In the genomic region with DNA sequence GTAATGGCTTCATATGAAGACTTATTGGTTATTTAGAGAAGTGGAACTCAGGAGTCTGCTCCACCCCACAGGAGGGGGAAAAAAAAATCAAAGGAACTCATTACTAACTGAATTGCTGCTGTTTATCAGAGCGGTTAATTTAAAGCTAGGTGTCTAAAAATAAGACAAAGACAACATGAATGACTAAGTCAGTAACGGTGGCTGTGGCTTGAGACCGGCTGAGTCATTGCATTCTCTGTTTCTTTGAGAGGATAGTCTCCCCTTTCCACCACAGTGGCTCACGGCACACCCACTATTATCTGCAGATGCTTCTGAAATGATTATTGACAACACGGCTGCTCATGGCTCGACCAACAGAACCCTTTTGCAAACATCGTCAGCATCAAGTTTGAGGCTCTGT, we compare ENCODE assay signal across 11 mouse cellular contexts.
A peak's percentile ranks its signal among the peaks of the same experiment; 100 is the strongest.
DNase-seq lines count a peak whose midpoint lies in the region; ATAC-seq and TF ChIP-seq lines count a peak whose summit lies in the region.
"Had no signal": no experiment of that assay in that cellular context is flagged by ENCODE, and none has a peak within 500 bp of the region (broad histone marks: within the 10 kb centered on the region; RNA-seq: fewer than 3 reads in every experiment).

No protein-coding gene starts in this region.

- no peaks in the 10 kb centered on the region for H3K27me3 ChIP-seq in liver, embryonic 13.5 days
- H3K27me3 ChIP-seq in splenic B cell, adult 2 months (ENCODE audit: control insufficient read depth, insufficient read depth, low read length, poor library complexity, severe bottlenecking): no peaks in the 10 kb centered on the region
- no peaks in the 10 kb centered on the region for H3K27me3 ChIP-seq in kidney, embryonic 16.5 days (ENCODE audit: insufficient read depth, low read length)

- 0 out of 2 replicates have a peak overlapping the region, but pooled peaks have one; percentile 1 for H3K4me2 ChIP-seq in liver, embryonic 13.5 days
- no peak overlapping the region for H3K4me2 ChIP-seq in kidney, embryonic 16.5 days (replicated peaks; ENCODE audit: low read depth, low read length)

- no peak overlapping the region for H3K4me3 ChIP-seq in bone marrow, adult 2 months (replicated peaks; ENCODE audit: control insufficient read depth, low read depth, low read length)
- H3K4me3 ChIP-seq in liver, embryonic 13.5 days (replicated peaks): no peak overlapping the region
- H3K4me3 ChIP-seq in kidney, embryonic 16.5 days (ENCODE audit: low read length): no peak overlapping the region

- peaks cover 13% of the 10 kb centered on the region for H3K4me1 ChIP-seq in bone marrow, adult 2 months (ENCODE audit: control insufficient read depth, insufficient read depth, low read length)
- peaks cover 24% of the 10 kb centered on the region for H3K4me1 ChIP-seq in liver, embryonic 13.5 days (replicated peaks)
- peaks cover 23% of the 10 kb centered on the region for H3K4me1 ChIP-seq in kidney, embryonic 16.5 days (ENCODE audit: insufficient read depth, low read length)

- H3K27ac ChIP-seq in bone marrow, adult 2 months (ENCODE audit: control insufficient read depth, insufficient read depth, low read depth, low read length, poor library complexity): peak overlapping the region; percentile 89
- no peak overlapping the region for H3K27ac ChIP-seq in liver, embryonic 13.5 days
- no peak overlapping the region for H3K27ac ChIP-seq in kidney, embryonic 16.5 days (ENCODE audit: low read length)

- no peaks in the 10 kb centered on the region for H3K36me3 ChIP-seq in liver, embryonic 13.5 days
- H3K36me3 ChIP-seq in splenic B cell, adult 2 months (ENCODE audit: control insufficient read depth, insufficient read depth, low read length, poor library complexity, severe bottlenecking): no peaks in the 10 kb centered on the region
- no peaks in the 10 kb centered on the region for H3K36me3 ChIP-seq in kidney, embryonic 16.5 days (ENCODE audit: insufficient read depth, low read length)

- no peak overlapping the region for H3K9ac ChIP-seq in liver, embryonic 13.5 days
- no peak overlapping the region for H3K9ac ChIP-seq in kidney, embryonic 16.5 days (replicated peaks; ENCODE audit: low read length)

- no peak for ATAC-seq in liver, embryonic 13.5 days (ENCODE audit: low read depth)
- no peak; the same call in 1 of the 2 replicates for ATAC-seq in kidney, embryonic 16.5 days (ENCODE audit: low FRiP score, low TSS enrichment)

- peak; percentile 31 to 47 for DNase-seq in spleen, postnatal 36 days (ENCODE audit: low spot score in 2 of 2)
- DNase-seq in spleen, postnatal 4 days (ENCODE audit: low spot score in 2 of 2): no peak
- peak; percentile 8 for DNase-seq in liver, embryonic 13.5 days
- peak; percentile 60 for DNase-seq in splenic B cell, adult 2 months (ENCODE audit: low read depth, low spot score)
- no peak for DNase-seq in yolk sac, embryonic 10.5 days (ENCODE audit: low spot score)
- no peak for DNase-seq in cerebellum, adult 11-12 months
- DNase-seq: adrenal gland, postnatal 36 days; kidney, adult 18-20 months; thymus, adult 18-20 months had no signal

- WGBS in bone marrow, adult 2 months: 5% methylated on average over 7 of the region's 7 CpGs
- 15% methylated on average over 7 of the region's 7 CpGs for WGBS in liver, embryonic 13.5 days (ENCODE audit: insufficient replicate concordance)
- WGBS in kidney, embryonic 16.5 days: 61% methylated on average over 7 of the region's 7 CpGs

- H3K9me3 ChIP-seq in liver, embryonic 13.5 days (replicated peaks): no peaks in the 10 kb centered on the region
- H3K9me3 ChIP-seq in kidney, embryonic 16.5 days (ENCODE audit: low read length): no peaks in the 10 kb centered on the region

- no peak for TF ChIP-seq CTCF in bone marrow, adult 2 months (IDR thresholded peaks at IDR 0.05; ENCODE audit: control insufficient read depth, insufficient read depth, low read length)

- TF ChIP-seq POLR2A in bone marrow, adult 2 months (IDR thresholded peaks at IDR 0.05; ENCODE audit: borderline replicate concordance, control insufficient read depth, low read depth, low read length): no peak

Comparison
In these comparisons a context has a peak if more than half of its experiments do, and no peak if none do; other contexts are left out.
1. DNase-seq: peak in spleen, postnatal 36 days (2 of 2), liver, embryonic 13.5 days (single experiment) and splenic B cell, adult 2 months (single experiment); none in spleen, postnatal 4 days (0 of 2), yolk sac, embryonic 10.5 days (single experiment) and cerebellum, adult 11-12 months (single experiment).